Mouse (Mus musculus): ENCODE measurements around the gene Prr19. TPM values are rescaled to one million over a fixed set of nuclear protein-coding genes. Genes with fewer than 3 reads are reported as not detected.

Gene Prr19
- polyA plus RNA-seq, 1 experiment from 2014 or later = 2.2 TPM

Other genes starting within 250 kb of the Prr19 start
- gene Grik5, start 229.1 kb upstream of the Prr19 start, polyA plus RNA-seq (2014; fragmentation: Nextera tagmentation; extraction: Ambion mirVana) = 11.2 and 14.2 TPM in 2 replicates
- gene Zfp574, start 228.8 kb upstream of the Prr19 start, polyA plus RNA-seq (2014; fragmentation: Nextera tagmentation; extraction: Ambion mirVana) = 18.9 and 28.4 TPM in 2 replicates
- 15.5 and 21.1 TPM in 2 replicates for gene Pou2f2, start 121.7 kb upstream of the Prr19 start, polyA plus RNA-seq (2014; fragmentation: Nextera tagmentation; extraction: Ambion mirVana)
- gene Dedd2, start 80.8 kb upstream of the Prr19 start, polyA plus RNA-seq (2014; fragmentation: Nextera tagmentation; extraction: Ambion mirVana) = 10.8 and 12.5 TPM in 2 replicates
- 2.3 and 2.8 TPM in 2 replicates for gene Zfp526, start 80.0 kb upstream of the Prr19 start, polyA plus RNA-seq (2014; fragmentation: Nextera tagmentation; extraction: Ambion mirVana)
- 20.2 and 20.5 TPM in 2 replicates for gene Gsk3a, start 63.6 kb upstream of the Prr19 start, polyA plus RNA-seq (2014; fragmentation: Nextera tagmentation; extraction: Ambion mirVana)
- 7.7 and 8.2 TPM in 2 replicates for gene Erf, start 50.6 kb upstream of the Prr19 start, polyA plus RNA-seq (2014; fragmentation: Nextera tagmentation; extraction: Ambion mirVana)
- 37.4 and 38.7 TPM in 2 replicates for gene Cic, start 33.7 kb upstream of the Prr19 start, polyA plus RNA-seq (2014; fragmentation: Nextera tagmentation; extraction: Ambion mirVana)
- 574 and 635 TPM in 2 replicates for gene Pafah1b3, start 3.4 kb upstream of the Prr19 start, polyA plus RNA-seq (2014; fragmentation: Nextera tagmentation; extraction: Ambion mirVana)
- gene Tmem145, start 4.7 kb downstream of the Prr19 start, polyA plus RNA-seq (2014; fragmentation: Nextera tagmentation; extraction: Ambion mirVana) = 14.5 and 25.5 TPM in 2 replicates
- gene Megf8, start 15.8 kb downstream of the Prr19 start, polyA plus RNA-seq (2014; fragmentation: Nextera tagmentation; extraction: Ambion mirVana) = 13.3 and 17.5 TPM in 2 replicates
- gene Cnfn, start 68.3 kb downstream of the Prr19 start, polyA plus RNA-seq (2014; fragmentation: Nextera tagmentation; extraction: Ambion mirVana) = not detected in 2 replicates
- 5.3 and 8.3 TPM in 2 replicates for gene Lipe, start 97.3 kb downstream of the Prr19 start, polyA plus RNA-seq (2014; fragmentation: Nextera tagmentation; extraction: Ambion mirVana)
- gene Cxcl17, start 111.5 kb downstream of the Prr19 start, polyA plus RNA-seq (2014; fragmentation: Nextera tagmentation; extraction: Ambion mirVana) = not detected in 2 replicates
- 0.95 and 0.99 TPM in 2 replicates for gene Ceacam1, start 176.2 kb downstream of the Prr19 start, polyA plus RNA-seq (2014; fragmentation: Nextera tagmentation; extraction: Ambion mirVana)
- gene Ceacam2, start 238.4 kb downstream of the Prr19 start, polyA plus RNA-seq (2014; fragmentation: Nextera tagmentation; extraction: Ambion mirVana) = not detected in 2 replicates